Mouse (Mus musculus) hindbrain, embryonic 15.5 days (tissue): ENCODE measurements at regions not wholly inside any gene's neighbourhood (a gene's known extent, or its start where the extent isn't known, plus 50 kb on each side); places are given as distances from the start of the nearest gene placed in this dataset.

Experiments
- ATAC-seq: fragments of 200-750 bp; cut with Nextera tagmentation; 2 replicates; pipeline ENCODE4 v1.8.0; 2017; ENCODE audit warnings: low read depth, moderate number of reproducible peaks, moderate TSS enrichment; ENCODE audit not compliant: low FRiP score
- H3K27ac ChIP-seq: fragments of 300-500 bp; sonication (generic); replicated peaks from 2 replicates; pipeline ENCODE4 v1.5.1; 2015; ENCODE audit warnings: mild to moderate bottlenecking, inconsistent platforms
- H3K27me3 ChIP-seq: fragments of 300-500 bp; sonication (generic); 2 replicates; pipeline ENCODE4 v1.6.1; 2015; ENCODE audit warnings: control low read depth, inconsistent platforms
- H3K36me3 ChIP-seq: fragments of 300-500 bp; sonication (generic); 2 replicates; pipeline ENCODE4 v1.6.1; 2015; ENCODE audit warnings: control low read depth, inconsistent platforms
- H3K4me1 ChIP-seq: fragments of 300-500 bp; sonication (generic); replicated peaks from 2 replicates; pipeline ENCODE4 v1.6.1; 2015; ENCODE audit warnings: control low read depth, inconsistent platforms
- H3K4me2 ChIP-seq: fragments of 300-500 bp; sonication (generic); 2 replicates; pipeline ENCODE4 v1.6.1; 2015; ENCODE audit warnings: moderate library complexity, mild to moderate bottlenecking, inconsistent platforms
- H3K4me3 ChIP-seq: fragments of 300-500 bp; sonication (generic); 2 replicates; pipeline ENCODE4 v1.5.1; 2015; ENCODE audit warnings: mild to moderate bottlenecking, inconsistent platforms
- H3K9ac ChIP-seq: fragments of 300-500 bp; sonication (generic); 2 replicates; pipeline ENCODE4 v1.6.1; 2015; ENCODE audit warnings: inconsistent platforms
- H3K9me3 ChIP-seq: fragments of 300-500 bp; sonication (generic); 2 replicates; pipeline ENCODE4 v1.6.1; 2016; ENCODE audit warnings: control low read depth, inconsistent platforms
- WGBS: fragments of 180-500 bp; shearing (Covaris S2); methylation state at CpG from one replicate; pipeline ENCODE4 v1.1.7; 2015; 5-methylcytosine and 5-hydroxymethylcytosine counted together

GRCm38 (mm10) chr1:183905345-183906142 is 107.6 kb upstream of the Dusp10 start:
- H3K4me2 ChIP-seq: no peak overlapping the region
- H3K27ac ChIP-seq: no peak overlapping the region
- no peaks in the 10 kb centered on the region for H3K9me3 ChIP-seq
- H3K4me1 ChIP-seq: no peaks in the 10 kb centered on the region
- 83% methylated on average over 11 of the region's 11 CpGs for WGBS
- H3K36me3 ChIP-seq: no peaks in the 10 kb centered on the region
- H3K9ac ChIP-seq: no peak overlapping the region
- H3K27me3 ChIP-seq: no peaks in the 10 kb centered on the region
- no peak overlapping the region for H3K4me3 ChIP-seq
- ATAC-seq: no peak

- Histone ChIP-seq H3K4me3 (no peak overlapping the region), H3K4me2 (no peak overlapping the region), H3K27ac (no peak overlapping the region), H3K36me3 (no peaks in the 10 kb centered on the region), H3K4me1 (no peaks in the 10 kb centered on the region), H3K27me3 (no peaks in the 10 kb centered on the region), H3K9me3 (no peaks in the 10 kb centered on the region), H3K9ac (no peak overlapping the region)
- 92% methylated on average over 3 of the region's 3 CpGs for WGBS
- no peak for ATAC-seq
Observed at GRCm38 (mm10) chr1:183917656-183918055, 95.4 kb upstream of the Dusp10 start.

GRCm38 (mm10) chr1:183921262-183921661 is 91.8 kb upstream of the Dusp10 start:
- Histone ChIP-seq H3K27me3 (no peaks in the 10 kb centered on the region), H3K4me3 (no peak overlapping the region), H3K4me1 (no peaks in the 10 kb centered on the region), H3K9me3 (no peaks in the 10 kb centered on the region), H3K4me2 (no peak overlapping the region), H3K36me3 (no peaks in the 10 kb centered on the region), H3K27ac (no peak overlapping the region), H3K9ac (no peak overlapping the region)
- ATAC-seq: no peak
- 70% methylated on average over 2 of the region's 2 CpGs for WGBS

GRCm38 (mm10) chr1:183928539-183928938 is 84.6 kb upstream of the Dusp10 start:
- Histone ChIP-seq H3K27me3 (no peaks in the 10 kb centered on the region), H3K4me3 (no peak overlapping the region), H3K4me2 (no peak overlapping the region), H3K4me1 (no peaks in the 10 kb centered on the region), H3K9ac (no peak overlapping the region), H3K9me3 (no peaks in the 10 kb centered on the region), H3K27ac (no peak overlapping the region), H3K36me3 (no peaks in the 10 kb centered on the region)
- 79% methylated on average over 4 of the region's 4 CpGs for WGBS
- no peak for ATAC-seq

- H3K36me3 ChIP-seq: no peaks in the 10 kb centered on the region
- H3K4me2 ChIP-seq: no peak overlapping the region
- WGBS: 88% methylated on average over 4 of the region's 4 CpGs
Observed at GRCm38 (mm10) chr1:183930363-183930982, 82.6 kb upstream of the Dusp10 start.

GRCm38 (mm10) chr1:183931141-183931540 is 82.0 kb upstream of the Dusp10 start:
- Histone ChIP-seq H3K4me2 (no peak overlapping the region), H3K9ac (no peak overlapping the region), H3K36me3 (no peaks in the 10 kb centered on the region), H3K9me3 (no peaks in the 10 kb centered on the region), H3K4me1 (no peaks in the 10 kb centered on the region), H3K27me3 (no peaks in the 10 kb centered on the region), H3K27ac (no peak overlapping the region), H3K4me3 (no peak overlapping the region)
- WGBS: 69% methylated on average over 3 of the region's 3 CpGs
- no peak for ATAC-seq

More at GRCm38 (mm10) chr1:183930363-183930982, 82.6 kb upstream of the Dusp10 start:
- Histone ChIP-seq H3K9me3 (no peaks in the 10 kb centered on the region), H3K4me3 (no peak overlapping the region), H3K27ac (no peak overlapping the region), H3K9ac (no peak overlapping the region), H3K4me1 (no peaks in the 10 kb centered on the region), H3K27me3 (no peaks in the 10 kb centered on the region)
- no peak for ATAC-seq

GRCm38 (mm10) chr1:183933845-183934244 is 79.3 kb upstream of the Dusp10 start:
- no peak overlapping the region for H3K4me3 ChIP-seq
- no peaks in the 10 kb centered on the region for H3K9me3 ChIP-seq
- WGBS: 85% methylated on average over 2 of the region's 2 CpGs
- no peak for ATAC-seq
- no peak overlapping the region for H3K4me2 ChIP-seq
- no peaks in the 10 kb centered on the region for H3K4me1 ChIP-seq
- no peak overlapping the region for H3K27ac ChIP-seq
- no peaks in the 10 kb centered on the region for H3K27me3 ChIP-seq
- H3K9ac ChIP-seq: no peak overlapping the region
- no peaks in the 10 kb centered on the region for H3K36me3 ChIP-seq

GRCm38 (mm10) chr1:183937166-183937565 is 75.9 kb upstream of the Dusp10 start:
- Histone ChIP-seq H3K27me3 (no peaks in the 10 kb centered on the region), H3K4me2 (no peak overlapping the region), H3K27ac (no peak overlapping the region), H3K36me3 (no peaks in the 10 kb centered on the region), H3K9me3 (no peaks in the 10 kb centered on the region), H3K9ac (no peak overlapping the region), H3K4me1 (no peaks in the 10 kb centered on the region), H3K4me3 (no peak overlapping the region)
- 92% methylated on average over 11 of the region's 11 CpGs for WGBS
- no peak for ATAC-seq

GRCm38 (mm10) chr1:183938361-183938760 is 74.7 kb upstream of the Dusp10 start:
- H3K4me3 ChIP-seq: no peak overlapping the region
- no peak overlapping the region for H3K27ac ChIP-seq
- no peak overlapping the region for H3K4me2 ChIP-seq
- no peaks in the 10 kb centered on the region for H3K36me3 ChIP-seq
- 83% methylated on average over 6 of the region's 6 CpGs for WGBS
- no peak overlapping the region for H3K9ac ChIP-seq
- ATAC-seq: no peak
- H3K4me1 ChIP-seq: no peaks in the 10 kb centered on the region
- H3K27me3 ChIP-seq: no peaks in the 10 kb centered on the region
- no peaks in the 10 kb centered on the region for H3K9me3 ChIP-seq

- 90% methylated on average over 2 of the region's 2 CpGs for WGBS
- no peak overlapping the region for H3K27ac ChIP-seq
- H3K36me3 ChIP-seq: no peaks in the 10 kb centered on the region
- no peaks in the 10 kb centered on the region for H3K27me3 ChIP-seq
- H3K9me3 ChIP-seq: no peaks in the 10 kb centered on the region
- no peak overlapping the region for H3K4me2 ChIP-seq
- H3K9ac ChIP-seq: no peak overlapping the region
- H3K4me1 ChIP-seq: no peaks in the 10 kb centered on the region
- ATAC-seq: no peak
- no peak overlapping the region for H3K4me3 ChIP-seq
Observed at GRCm38 (mm10) chr1:183940706-183941105, 72.4 kb upstream of the Dusp10 start.

GRCm38 (mm10) chr1:183946241-183946640 is 66.9 kb upstream of the Dusp10 start:
- no peak for ATAC-seq
- Histone ChIP-seq H3K4me1 (no peaks in the 10 kb centered on the region), H3K36me3 (no peaks in the 10 kb centered on the region), H3K27me3 (no peaks in the 10 kb centered on the region), H3K4me2 (no peak overlapping the region), H3K4me3 (no peak overlapping the region), H3K9ac (no peak overlapping the region), H3K9me3 (no peaks in the 10 kb centered on the region), H3K27ac (no peak overlapping the region)
- 81% methylated on average over 8 of the region's 8 CpGs for WGBS

GRCm38 (mm10) chr1:183947066-183947465 is 66.0 kb upstream of the Dusp10 start:
- 79% methylated on average over 5 of the region's 5 CpGs for WGBS
- ATAC-seq: no peak
- no peaks in the 10 kb centered on the region for H3K4me1 ChIP-seq
- H3K27ac ChIP-seq: no peak overlapping the region
- no peak overlapping the region for H3K9ac ChIP-seq
- no peaks in the 10 kb centered on the region for H3K27me3 ChIP-seq
- no peaks in the 10 kb centered on the region for H3K36me3 ChIP-seq
- no peaks in the 10 kb centered on the region for H3K9me3 ChIP-seq
- H3K4me2 ChIP-seq: no peak overlapping the region
- no peak overlapping the region for H3K4me3 ChIP-seq
